11 mouse cellular contexts compared by ENCODE assay signal in the genomic region with DNA sequence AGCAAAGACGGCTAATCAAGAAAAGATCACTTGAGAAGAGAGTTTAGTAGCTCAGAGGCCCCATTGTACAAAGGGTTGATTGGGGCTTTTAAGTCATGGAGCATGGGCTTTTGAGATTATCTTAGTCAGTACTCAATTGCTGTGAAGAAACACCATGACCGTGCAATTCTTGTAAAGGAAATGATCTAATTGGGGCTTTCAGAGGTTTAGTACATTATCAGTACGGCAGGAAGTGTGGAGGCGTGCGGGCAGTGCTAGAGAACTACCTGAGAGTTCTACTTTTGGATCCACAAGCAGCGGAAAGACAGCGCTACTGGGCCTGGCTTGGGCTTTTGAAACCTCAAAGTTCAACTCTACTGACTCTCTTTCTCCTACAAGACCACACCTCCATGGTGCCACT.
"Had no signal": no experiment of that assay in that cellular context is flagged by ENCODE, and none has a peak within 500 bp of the region (broad histone marks: within the 10 kb centered on the region; RNA-seq: fewer than 3 reads in every experiment).

No protein-coding gene starts in this region.

- DNase-seq: kidney, adult 11 months; kidney, adult 8-10 months; kidney, postnatal 14 days; kidney, postnatal 4 days; layer of hippocampus, postnatal 36 days; liver, embryonic 13.5 days; lung, adult 2 months; retina, postnatal 1 day; thymus, postnatal 25 days had no signal

- ATAC-seq: midbrain, embryonic 13.5 days; midbrain, embryonic 16.5 days had no signal
